Mouse (Mus musculus): ENCODE data around the gene Olfr963.
"Not testable (repeated sequence)": the region's sequence is repeated elsewhere in the genome, so short reads cannot be mapped to it uniquely, and the experiment has no call there.

Gene Olfr963

DNA sequence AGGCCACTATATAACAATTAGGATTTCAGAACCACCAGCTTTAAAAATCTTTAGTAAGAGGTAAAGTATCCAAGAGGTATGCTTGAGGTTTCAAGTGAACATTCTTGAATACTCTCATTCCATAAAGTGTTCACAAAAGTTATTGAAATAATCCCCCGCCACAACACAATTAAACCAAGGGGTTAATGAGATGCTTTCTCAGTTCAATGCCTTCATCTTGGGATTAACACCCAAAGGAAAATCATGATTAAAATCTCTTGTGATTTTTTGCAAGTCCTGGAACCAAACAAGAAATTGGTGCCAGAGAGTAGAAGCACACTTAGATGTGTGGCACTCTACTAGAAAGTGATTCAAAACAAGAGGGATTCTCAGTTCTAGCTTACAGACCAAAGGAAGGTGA lies at the start of gene Olfr963:
Gene Olfr963 (plus strand): TSS at position 301 of the 400 bp plus-strand sequence.
- no peak for DNase-seq (ENCODE audit: extremely low read depth, low read depth, low spot score)

DNA sequence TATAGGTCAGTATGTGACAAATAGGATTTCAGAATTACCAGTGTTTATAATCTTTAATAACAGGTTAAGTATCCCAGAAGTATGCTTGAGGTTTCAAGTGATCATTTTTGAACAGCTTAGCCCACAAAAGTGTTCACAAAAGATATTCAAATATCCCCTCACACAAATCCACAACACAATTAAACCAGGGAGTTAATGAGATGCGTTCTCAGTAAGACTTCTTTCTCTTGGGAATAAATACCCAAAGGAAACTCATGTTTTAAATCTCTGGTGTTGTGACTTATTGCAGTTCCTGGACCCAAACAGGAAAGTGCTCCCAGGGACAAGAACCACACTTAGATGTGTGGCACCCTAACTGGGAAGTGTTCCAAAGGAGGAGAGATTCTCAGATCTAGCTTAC lies 45.9 kb upstream of the Olfr963 start, which contains the start of gene Olfr960:
Gene Olfr960 (plus strand): TSS at position 301 of the 400 bp plus-strand sequence.
- no peak for DNase-seq (ENCODE audit: extremely low read depth, low read depth, low spot score)

DNA sequence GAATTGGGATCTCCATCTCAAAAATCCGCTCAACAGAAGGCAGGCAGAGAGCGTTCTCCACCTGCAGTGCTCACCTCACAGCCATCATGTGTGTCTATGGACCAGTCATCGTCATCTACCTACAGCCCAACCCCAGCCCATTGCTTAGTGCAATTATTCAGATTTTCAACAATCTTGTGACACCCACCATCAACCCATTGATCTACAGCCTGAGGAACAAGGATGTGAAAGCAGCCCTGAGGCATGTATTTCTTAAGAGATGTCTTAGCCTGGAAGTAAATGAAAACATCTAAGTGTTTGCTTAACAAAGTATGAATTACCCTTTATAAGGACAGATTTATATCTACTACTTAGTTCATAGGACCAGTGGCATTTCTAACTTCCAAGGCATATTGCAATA lies 43.2 kb upstream of the Olfr963 start:
- no peak for DNase-seq (ENCODE audit: extremely low read depth, low read depth, low spot score)

DNA sequence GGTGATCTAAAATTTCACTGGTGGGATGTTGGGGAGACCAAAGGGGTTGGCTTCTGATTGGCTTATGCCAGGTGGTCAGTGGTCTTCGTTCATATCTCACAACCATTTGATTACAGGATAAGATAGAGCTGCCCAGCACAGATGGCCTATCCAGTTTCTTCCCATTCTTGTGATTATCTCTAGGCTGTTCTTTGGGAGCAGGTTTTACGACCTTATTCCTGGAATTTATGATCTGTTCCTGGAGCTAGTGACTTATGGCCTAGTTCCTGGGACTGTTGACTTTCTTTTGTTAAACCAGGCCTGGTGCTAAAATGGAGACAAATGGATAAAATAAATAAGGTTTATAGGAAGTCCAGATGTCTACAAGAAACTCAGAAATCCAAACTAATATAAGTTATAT lies 42.3 kb upstream of the Olfr963 start:
- no peak for DNase-seq (ENCODE audit: extremely low read depth, low read depth, low spot score)

DNA sequence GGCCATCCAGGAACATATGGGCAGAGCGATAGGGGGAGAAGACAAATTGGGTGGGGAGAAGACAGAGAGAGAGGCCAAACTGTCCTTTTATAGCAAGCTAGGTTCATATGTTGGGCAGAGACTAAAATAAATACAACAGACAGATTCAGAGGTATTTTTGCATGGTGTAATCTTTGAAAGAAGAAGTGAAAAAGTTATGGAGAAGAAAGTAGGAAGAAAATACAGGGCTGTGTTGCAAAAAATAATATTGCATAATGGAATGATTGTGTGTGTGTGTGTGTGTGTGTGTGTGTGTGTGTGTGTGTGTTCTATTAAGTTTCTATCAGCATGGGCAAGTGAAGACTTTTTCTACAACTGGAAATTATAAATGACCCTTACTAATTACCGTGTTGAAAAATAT lies 37.9 kb upstream of the Olfr963 start:
- no peak for DNase-seq (ENCODE audit: extremely low read depth, low read depth, low spot score)

DNA sequence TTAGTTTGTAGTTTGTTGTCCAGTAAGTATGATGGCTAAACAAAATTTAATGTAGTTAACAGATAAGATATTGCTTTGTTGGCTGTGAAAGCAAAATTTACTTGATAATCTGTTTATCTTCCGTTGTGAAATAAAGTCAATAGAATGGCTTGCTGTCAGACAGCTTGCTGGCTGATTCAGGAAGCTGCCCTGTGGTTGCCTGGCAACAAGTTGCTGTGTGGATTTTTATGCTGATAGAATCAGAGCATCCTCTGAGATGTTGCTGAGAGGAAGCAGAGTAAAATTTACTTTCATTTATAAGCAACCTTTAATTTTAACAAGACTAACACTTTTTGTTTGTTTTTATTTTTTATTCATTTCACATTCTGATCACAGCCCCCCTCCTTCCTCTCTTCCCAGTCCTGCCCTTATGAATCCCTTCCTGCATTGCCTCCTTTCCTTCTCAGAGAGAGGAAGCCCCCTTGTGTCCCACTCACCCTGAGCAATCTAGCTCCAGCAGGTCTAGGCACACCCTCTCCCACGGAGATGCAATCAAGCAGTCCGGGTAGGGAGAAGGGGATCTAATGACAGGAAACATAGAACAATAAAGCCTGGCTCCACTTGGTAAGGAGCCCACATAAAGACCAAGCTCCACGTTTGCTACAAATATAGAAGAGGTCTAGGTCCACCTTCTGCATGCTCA lies 33.0 kb upstream of the Olfr963 start:
- DNase-seq (ENCODE audit: extremely low read depth, low read depth, low spot score), result no peak

DNA sequence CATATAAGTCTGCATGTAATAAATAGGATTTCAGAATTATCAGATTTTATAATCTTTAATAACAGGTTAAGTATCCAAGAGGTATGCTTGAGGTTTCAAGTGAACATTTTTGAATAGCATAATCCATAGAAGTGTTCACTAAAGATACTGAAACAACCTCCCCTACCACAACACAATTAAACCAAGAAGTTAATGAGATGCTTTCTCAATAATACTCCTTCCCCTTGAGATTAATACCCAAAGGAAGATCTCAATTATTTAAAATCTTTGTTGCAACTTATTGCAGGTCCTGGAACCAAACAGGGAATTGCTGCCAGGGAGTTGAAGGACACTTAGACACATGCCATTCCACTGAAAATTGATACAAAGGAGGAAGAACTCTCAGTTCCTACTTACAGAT lies 22.2 kb upstream of the Olfr963 start, which contains the start of gene Olfr961:
Gene Olfr961 (plus strand): TSS at position 301 of the 400 bp plus-strand sequence.
- DNase-seq (ENCODE audit: extremely low read depth, low read depth, low spot score), result no peak

DNA sequence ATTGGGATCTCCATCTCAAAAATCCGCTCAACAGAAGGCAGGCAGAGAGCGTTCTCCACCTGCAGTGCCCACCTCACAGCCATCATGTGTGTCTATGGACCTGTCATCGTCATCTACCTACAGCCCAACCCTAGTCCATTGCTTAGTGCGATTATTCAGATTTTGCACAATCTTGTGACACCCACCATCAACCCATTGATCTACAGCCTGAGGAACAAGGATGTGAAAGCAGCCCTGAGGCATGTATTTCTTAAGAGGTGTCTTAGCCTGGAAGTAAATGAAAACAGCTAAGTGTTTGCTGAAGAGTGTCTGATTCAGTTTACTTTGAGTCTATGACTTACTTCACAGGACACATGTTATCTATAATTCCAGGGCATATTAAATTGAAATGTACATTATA lies 19.6 kb upstream of the Olfr963 start:
- DNase-seq (ENCODE audit: extremely low read depth, low read depth, low spot score), result no peak

DNA sequence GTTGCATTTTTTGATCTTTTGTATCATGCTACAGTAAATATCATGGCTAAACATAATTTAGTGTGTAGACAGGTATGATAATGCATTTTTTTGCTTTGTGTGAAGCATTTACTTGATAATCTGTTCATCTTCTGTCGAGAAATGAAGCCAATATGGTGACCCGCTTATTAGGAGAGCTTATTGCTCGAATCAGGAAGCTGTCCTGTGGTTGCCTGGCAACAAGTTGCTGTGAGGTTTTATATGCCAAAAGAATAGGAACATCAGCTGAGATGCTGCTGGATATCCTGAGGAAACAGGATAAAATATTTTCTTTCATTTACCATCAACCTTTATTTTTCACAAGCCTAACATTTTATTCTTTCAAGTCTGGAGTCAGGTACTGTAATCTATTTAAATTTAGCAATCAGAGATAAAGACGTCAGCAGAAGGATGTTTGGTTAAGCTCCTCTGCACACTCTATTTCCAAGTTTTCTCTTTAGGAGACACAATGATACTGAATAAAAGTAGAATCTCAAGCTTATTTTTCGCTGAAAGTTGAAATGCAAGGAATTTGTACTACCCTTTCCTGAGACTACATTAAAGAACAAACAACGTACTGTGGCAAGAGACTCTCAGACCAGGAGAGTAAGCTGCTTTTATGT lies 12.1 kb upstream of the Olfr963 start:
- no peak for DNase-seq (ENCODE audit: extremely low read depth, low read depth, low spot score)

DNA sequence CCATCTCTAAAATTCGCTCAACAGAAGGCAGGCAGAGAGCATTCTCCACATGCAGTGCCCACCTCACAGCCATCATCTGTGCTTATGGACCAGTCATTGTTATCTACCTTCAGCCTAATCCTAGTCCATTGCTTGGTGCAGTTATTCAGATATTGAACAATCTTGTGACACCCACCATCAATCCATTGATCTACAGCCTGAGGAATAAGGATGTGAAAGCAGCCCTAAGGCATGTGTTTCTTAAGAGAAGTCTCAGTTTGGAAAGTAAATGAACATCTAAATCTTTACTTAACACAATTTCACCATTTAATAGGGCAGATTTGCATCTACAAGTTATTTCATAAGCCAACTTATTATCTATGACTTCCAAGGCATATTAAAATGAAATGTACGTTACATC lies 2.7 kb downstream of the Olfr963 start:
- DNase-seq (ENCODE audit: extremely low read depth, low read depth, low spot score), result no peak

DNA sequence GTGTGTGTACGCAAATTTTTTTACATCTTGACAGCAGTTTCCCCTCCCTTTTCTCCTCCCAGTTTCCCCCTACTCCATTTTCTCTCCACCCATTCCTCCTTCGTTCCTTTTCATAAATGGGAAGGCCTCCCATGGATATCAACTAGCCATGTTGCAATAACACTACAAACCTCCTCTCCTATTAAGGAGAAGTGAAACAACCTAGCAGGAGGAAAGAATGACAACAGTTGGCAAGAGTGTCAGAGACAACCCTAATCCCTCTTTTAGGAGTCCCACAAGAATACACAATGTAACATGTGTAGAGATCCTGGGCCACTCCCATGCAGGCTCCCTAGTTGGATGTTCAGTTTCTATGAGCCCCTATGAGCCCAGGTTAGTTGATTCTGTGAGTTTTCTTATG lies 7.8 kb downstream of the Olfr963 start:
- no peak for DNase-seq (ENCODE audit: extremely low read depth, low read depth, low spot score)

DNA sequence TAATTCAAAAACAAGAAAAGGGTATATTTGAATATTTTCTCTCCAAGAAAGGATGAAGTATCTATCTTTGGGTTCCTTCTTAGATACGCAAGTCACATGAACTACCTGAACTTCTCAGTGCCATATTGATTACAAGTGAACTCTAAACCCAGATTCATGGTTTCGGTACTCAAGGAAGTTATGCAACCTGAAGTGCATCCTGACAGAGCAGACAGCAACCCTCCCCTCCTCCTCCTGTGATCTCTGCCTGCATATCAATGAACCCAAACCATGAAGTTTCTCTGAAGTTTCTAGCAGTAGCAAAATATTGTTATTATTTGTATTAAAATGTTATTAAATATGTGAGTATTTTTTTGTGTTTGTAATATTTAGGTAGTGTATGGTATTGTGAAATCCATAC lies 11.6 kb downstream of the Olfr963 start:
- DNase-seq (ENCODE audit: extremely low read depth, low read depth, low spot score), result no peak

DNA sequence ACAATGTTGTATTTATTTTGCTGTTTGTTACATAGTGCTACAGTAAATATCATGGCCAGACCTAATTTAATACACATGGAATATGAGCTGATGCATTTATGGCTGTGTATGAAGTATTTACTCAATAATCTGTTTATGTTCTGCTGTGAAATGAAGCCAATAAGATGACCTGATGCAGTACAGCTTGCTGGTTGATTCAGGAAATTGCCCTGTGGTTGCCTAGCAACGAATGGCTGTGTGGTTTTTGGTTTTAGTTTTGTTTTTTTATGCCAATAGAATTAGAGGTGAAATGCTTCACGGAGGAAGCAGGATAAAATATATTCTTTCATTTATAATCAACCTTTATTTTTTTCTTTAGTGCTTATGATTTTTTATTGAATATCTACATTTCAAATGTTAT lies 12.3 kb downstream of the Olfr963 start:
- no peak for DNase-seq (ENCODE audit: extremely low read depth, low read depth, low spot score)

DNA sequence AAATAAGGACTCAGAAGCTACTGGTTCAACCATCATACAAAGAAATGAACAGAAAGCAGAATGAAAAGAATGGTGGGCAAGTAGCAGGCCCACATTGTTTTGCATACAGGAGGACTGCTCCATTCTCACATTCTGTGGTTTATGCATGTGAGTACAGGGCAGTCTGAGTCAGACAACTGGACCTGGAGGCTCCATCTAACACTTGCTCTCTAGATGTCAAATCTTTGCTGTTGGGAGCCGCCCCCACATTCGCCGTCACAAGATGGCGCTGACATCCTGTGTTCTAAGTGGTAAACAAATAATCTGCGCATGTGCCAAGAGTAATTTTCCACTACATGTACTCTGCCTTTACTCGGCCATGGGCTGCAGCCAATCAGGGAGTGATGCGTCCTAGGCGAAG lies 34.1 kb downstream of the Olfr963 start:
- not testable (repeated sequence) for DNase-seq (ENCODE audit: extremely low read depth, low read depth, low spot score)

DNA sequence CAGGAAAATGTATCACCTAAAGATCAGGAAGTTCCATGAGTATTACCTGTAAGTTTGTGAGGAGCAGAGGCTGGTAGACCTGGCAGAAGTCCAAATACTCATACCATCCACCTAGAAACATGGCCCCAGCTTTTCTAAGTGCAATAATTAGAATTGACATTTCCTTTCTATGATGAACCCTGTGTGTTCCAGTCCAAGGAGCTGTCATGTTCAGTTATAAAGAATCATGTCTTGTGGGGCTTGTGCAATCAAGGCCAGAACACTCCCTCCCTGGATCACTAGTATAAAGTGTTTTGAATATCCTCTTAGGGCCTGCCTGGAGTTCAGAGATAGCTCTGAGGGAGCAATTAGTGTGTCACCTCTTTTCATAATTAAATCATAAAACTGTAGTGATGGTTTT lies 40.0 kb downstream of the Olfr963 start, which contains the start of gene Olfr149:
Gene Olfr149 (minus strand): TSS at position 101 of the 400 bp plus-strand sequence.
- DNase-seq (ENCODE audit: extremely low read depth, low read depth, low spot score), result no peak

DNA sequence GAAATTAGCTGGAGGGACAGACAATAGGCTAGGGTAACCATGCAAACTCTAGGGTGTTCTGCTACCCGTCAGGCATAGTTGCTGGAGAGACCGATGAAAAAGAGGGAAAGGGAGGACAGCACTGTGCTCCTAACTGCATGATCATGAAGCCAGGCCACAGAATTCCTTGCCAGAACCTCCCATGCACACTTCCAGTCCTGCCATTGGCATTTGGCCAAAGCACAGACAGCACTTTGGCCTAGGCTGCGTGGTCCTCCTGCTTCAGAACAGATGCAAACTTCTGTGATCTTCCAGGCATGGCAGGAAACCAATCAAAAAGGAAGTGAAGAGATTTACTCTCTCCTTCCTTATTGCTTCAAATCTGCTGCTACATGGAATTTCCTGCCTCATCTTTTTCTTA lies 42.0 kb downstream of the Olfr963 start:
- DNase-seq (ENCODE audit: extremely low read depth, low read depth, low spot score), result no peak

DNA sequence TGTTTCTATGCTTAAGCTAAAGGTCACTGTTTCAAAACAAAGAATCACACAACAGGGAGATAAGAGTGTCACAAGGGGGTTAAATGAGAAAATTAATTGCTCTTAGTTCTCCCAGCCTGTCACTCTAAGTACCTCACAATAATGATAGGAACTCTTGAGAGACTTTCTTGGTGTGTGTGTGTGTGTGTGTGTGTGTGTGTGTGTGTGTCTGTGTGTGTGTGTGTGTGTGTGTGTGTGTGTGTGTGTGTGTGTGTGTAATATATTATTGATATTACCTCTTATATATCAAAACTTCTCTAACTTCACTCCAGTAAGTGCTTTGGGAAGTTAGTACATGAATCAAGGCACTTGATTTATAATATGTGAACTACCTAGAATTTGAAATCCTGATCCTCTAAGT lies 44.0 kb downstream of the Olfr963 start, which contains the start of gene Olfr965:
Gene Olfr965 (plus strand): TSS at position 301 of the 400 bp plus-strand sequence.
- DNase-seq (ENCODE audit: extremely low read depth, low read depth, low spot score), result no peak

Data from fat pad, adult 2 months (tissue).